Mouse (Mus musculus) myocyte (in vitro differentiated cells): Measurements from ENCODE around the gene Dll4. TPM values are rescaled to one million over a fixed set of nuclear protein-coding genes. Genes with fewer than 3 reads are reported as not detected.

Experiments
- H3K27me3 ChIP-seq: one replicate; pipeline ENCODE4 v1.6.1; 2011; ENCODE audit not compliant: control insufficient read depth, insufficient read depth, insufficient read length
- H3K36me3 ChIP-seq: one replicate; pipeline ENCODE4 v1.6.1; 2011; ENCODE audit not compliant: control insufficient read depth, insufficient read depth
- H3K4me2 ChIP-seq: one replicate; pipeline ENCODE4 v1.6.1; 2011; ENCODE audit warnings: low read depth, control low read depth
- H3K4me3 ChIP-seq: one replicate; pipeline ENCODE4 v1.5.1; 2011; ENCODE audit warnings: mild to moderate bottlenecking, control low read depth, moderate library complexity
- H3K79me2 ChIP-seq: one replicate; pipeline ENCODE4 v1.6.1; 2011; ENCODE audit not compliant: control insufficient read depth, insufficient read depth
- H3ac ChIP-seq: one replicate; pipeline ENCODE4 v1.6.1; 2011; ENCODE audit not compliant: control insufficient read depth, insufficient read length
- CEBPB ChIP-seq: IDR thresholded peaks from 2 replicates; pipeline ENCODE4 v1.6.1; 2011; ENCODE audit warnings: mild to moderate bottlenecking, moderate library complexity; ENCODE audit not compliant: poor library complexity, insufficient read depth, severe bottlenecking
- E2F4 ChIP-seq: IDR thresholded peaks from one replicate; pipeline ENCODE4 v1.6.1; 2011; ENCODE audit warnings: mild to moderate bottlenecking, control low read depth, moderate library complexity; ENCODE audit not compliant: insufficient read depth
- MAX ChIP-seq: IDR thresholded peaks from one replicate; pipeline ENCODE4 v1.6.1; 2011; ENCODE audit warnings: low read depth, mild to moderate bottlenecking, control low read depth
- MYOD1 ChIP-seq, 3 experiments: IDR thresholded peaks; one replicate each; pipeline ENCODE4 v1.6.1; 2011; ENCODE audit warnings: control low read depth in 2 of 3, low read depth in 2 of 3, mild to moderate bottlenecking in 2 of 3, moderate library complexity in 1 of 3; ENCODE audit not compliant: insufficient read length in 2 of 3, control insufficient read depth in 1 of 3
- MYOG ChIP-seq, 3 experiments: IDR thresholded peaks; one replicate each; pipeline ENCODE4 v1.6.1; 2011; ENCODE audit warnings: control low read depth in 2 of 3, low read depth in 2 of 3, mild to moderate bottlenecking in 2 of 3; ENCODE audit not compliant: insufficient read length in 2 of 3, control insufficient read depth in 1 of 3, insufficient read depth in 1 of 3
- POLR2A ChIP-seq: IDR thresholded peaks from one replicate; pipeline ENCODE4 v1.6.1; 2011; ENCODE audit warnings: low read depth, mild to moderate bottlenecking, control low read depth, moderate library complexity; ENCODE audit not compliant: insufficient read length
- POLR2AphosphoS2 ChIP-seq: IDR thresholded peaks from one replicate; pipeline ENCODE4 v1.6.1; 2011; ENCODE audit warnings: low read depth, control low read depth; ENCODE audit not compliant: insufficient read length
- REST ChIP-seq: IDR thresholded peaks from one replicate; pipeline ENCODE4 v1.6.1; 2011; ENCODE audit warnings: mild to moderate bottlenecking, control low read depth, moderate library complexity; ENCODE audit not compliant: insufficient read depth, insufficient read length
- SRF ChIP-seq: IDR thresholded peaks from one replicate; pipeline ENCODE4 v1.6.1; 2011; ENCODE audit warnings: low read depth; ENCODE audit not compliant: control insufficient read depth, insufficient read length
- TCF12 ChIP-seq: IDR thresholded peaks from one replicate; pipeline ENCODE4 v1.6.1; 2011; ENCODE audit warnings: mild to moderate bottlenecking, control low read depth; ENCODE audit not compliant: poor library complexity, insufficient read depth, severe bottlenecking
- TCF3 ChIP-seq: IDR thresholded peaks from one replicate; pipeline ENCODE4 v1.6.1; 2011; ENCODE audit warnings: low read depth, control low read depth; ENCODE audit not compliant: insufficient read length
- USF1 ChIP-seq: IDR thresholded peaks from one replicate; pipeline ENCODE4 v1.6.1; 2011; ENCODE audit warnings: low read depth, mild to moderate bottlenecking, control low read depth, moderate library complexity
- polyA plus RNA-seq: library from polyadenylated mRNA; unstranded; fragments of >200 nt; fragmentation: generic; extraction: Trizol; gene quantifications from one replicate; pipeline ENCODE4 v1.2.1, GENCODE M21; 2012; ENCODE audit warnings: missing spikeins

Dll4 gene
- polyA plus RNA-seq, 1 experiment, result not detected

- Histone ChIP-seq H3K79me2 (no peaks in the 10 kb centered on the region), H3K4me2 (no peak overlapping the region), H3K4me3 (no peak overlapping the region), H3ac (no peak overlapping the region), H3K36me3 (no peaks in the 10 kb centered on the region), H3K27me3 (no peaks in the 10 kb centered on the region)
- TF ChIP-seq TCF3 (no peak), USF1 (no peak), E2F4 (no peak), MYOG (IDR thresholded peaks at IDR 0.05; ENCODE audit: control insufficient read depth in 1 of 3, insufficient read depth in 1 of 3, insufficient read length in 2 of 3, low read depth in 2 of 3) (no peak), POLR2AphosphoS2 (no peak), POLR2A (no peak), TCF12 (no peak), REST (no peak), MAX (no peak), SRF (no peak), MYOD1 (IDR thresholded peaks at IDR 0.05; ENCODE audit: control insufficient read depth in 1 of 3, insufficient read length in 2 of 3, low read depth in 2 of 3) (no peak), CEBPB (no peak)
Measured at GRCm38 (mm10) chr2:119311544-119311943, 14.0 kb upstream of the Dll4 start.

- no peaks in the 10 kb centered on the region for H3K36me3 ChIP-seq
- H3ac ChIP-seq, result no peak overlapping the region
- TF ChIP-seq TCF12 (no peak), SRF (no peak), TCF3 (no peak), MYOG (IDR thresholded peaks at IDR 0.05; ENCODE audit: control insufficient read depth in 1 of 3, insufficient read depth in 1 of 3, insufficient read length in 2 of 3, low read depth in 2 of 3) (no peak), REST (no peak), POLR2AphosphoS2 (no peak), MAX (no peak), E2F4 (no peak), USF1 (no peak), MYOD1 (IDR thresholded peaks at IDR 0.05; ENCODE audit: control insufficient read depth in 1 of 3, insufficient read length in 2 of 3, low read depth in 2 of 3) (no peak)
Measured at GRCm38 (mm10) chr2:119312380-119312958, 13.1 kb upstream of the Dll4 start.

GRCm38 (mm10) chr2:119313780-119314479 is 11.7 kb upstream of the Dll4 start:
- Histone ChIP-seq H3K27me3 (no peaks in the 10 kb centered on the region), H3ac (no peak overlapping the region), H3K4me2 (peak overlapping the region; percentile 38), H3K4me3 (no peak overlapping the region), H3K79me2 (no peaks in the 10 kb centered on the region), H3K36me3 (no peaks in the 10 kb centered on the region)
- TF ChIP-seq SRF (no peak), POLR2A (no peak), TCF3 (no peak), MAX (no peak), POLR2AphosphoS2 (no peak), E2F4 (no peak), MYOD1 (IDR thresholded peaks at IDR 0.05; ENCODE audit: control insufficient read depth in 1 of 3, insufficient read length in 2 of 3, low read depth in 2 of 3) (no peak), REST (no peak), CEBPB (no peak), MYOG (IDR thresholded peaks at IDR 0.05; ENCODE audit: control insufficient read depth in 1 of 3, insufficient read depth in 1 of 3, insufficient read length in 2 of 3, low read depth in 2 of 3) (no peak), USF1 (no peak), TCF12 (no peak)

More at GRCm38 (mm10) chr2:119312380-119312958, 13.1 kb upstream of the Dll4 start:
- no peak overlapping the region for H3K4me3 ChIP-seq
- H3K4me2 ChIP-seq, result no peak overlapping the region
- H3K27me3 ChIP-seq, result no peaks in the 10 kb centered on the region
- no peaks in the 10 kb centered on the region for H3K79me2 ChIP-seq

- Histone ChIP-seq H3K36me3 (no peaks in the 10 kb centered on the region), H3K4me3 (no peak overlapping the region), H3K79me2 (no peaks in the 10 kb centered on the region), H3K27me3 (no peaks in the 10 kb centered on the region), H3ac (no peak overlapping the region), H3K4me2 (peak overlapping the region; percentile 38)
- TF ChIP-seq MAX, result no peak
- TF ChIP-seq SRF, result no peak
- no peak for TF ChIP-seq TCF3
- no peak for TF ChIP-seq CEBPB
- TF ChIP-seq REST, result no peak
- no peak for TF ChIP-seq E2F4
- TF ChIP-seq POLR2A, result no peak
- TF ChIP-seq USF1, result no peak
- TF ChIP-seq TCF12, result no peak
- no peak for TF ChIP-seq POLR2AphosphoS2
- no peak for TF ChIP-seq MYOD1 (IDR thresholded peaks at IDR 0.05; ENCODE audit: control insufficient read depth in 1 of 3, insufficient read length in 2 of 3, low read depth in 2 of 3)
- TF ChIP-seq MYOG (IDR thresholded peaks at IDR 0.05; ENCODE audit: control insufficient read depth in 1 of 3, insufficient read depth in 1 of 3, insufficient read length in 2 of 3, low read depth in 2 of 3), result no peak
Measured at GRCm38 (mm10) chr2:119314742-119315310, 10.8 kb upstream of the Dll4 start.
